Mouse (Mus musculus) liver, embryonic 18 days (tissue): ENCODE measurements around the gene Cxcl2. TPM values are rescaled to one million over a fixed set of nuclear protein-coding genes. Genes with fewer than 3 reads are reported as not detected.

Experiments used
- polyA plus RNA-seq: library from polyadenylated mRNA; depleted of rRNA; stranded (reverse); fragments of >200 nt; gene quantifications from 2 replicates; pipeline ENCODE4 v1.2.3, GENCODE M21; 2012; rRNA removed

Cxcl2 gene
- polyA plus RNA-seq, result 0.25 and 0.27 TPM in 2 replicates

DNA sequence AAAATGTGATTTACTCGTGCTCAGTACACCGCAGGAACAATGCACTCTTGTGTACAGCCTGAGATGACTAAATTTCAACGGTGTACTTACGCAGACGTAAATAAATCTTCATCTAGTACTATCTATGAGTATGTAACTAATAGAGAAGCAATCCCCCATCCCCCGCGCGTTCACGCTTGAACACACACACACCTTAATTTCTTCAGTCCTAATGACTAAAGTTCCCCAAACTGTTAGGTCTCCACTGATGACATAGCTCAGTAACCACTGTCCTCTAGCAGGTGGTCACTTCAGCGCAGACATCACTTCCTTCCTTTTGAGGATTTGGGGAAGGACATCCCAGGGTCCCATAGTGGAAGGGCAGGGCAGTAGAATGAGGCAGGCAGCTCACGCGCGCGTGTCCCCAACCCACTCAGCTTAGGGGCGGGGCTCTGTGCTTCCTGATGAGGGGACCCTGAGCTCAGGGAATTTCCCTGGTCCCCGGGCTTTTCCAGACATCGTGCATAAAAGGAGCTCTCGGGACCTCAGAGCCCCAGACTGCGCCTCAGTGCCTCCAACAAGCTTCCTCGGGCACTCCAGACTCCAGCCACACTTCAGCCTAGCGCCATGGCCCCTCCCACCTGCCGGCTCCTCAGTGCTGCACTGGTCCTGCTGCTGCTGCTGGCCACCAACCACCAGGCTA is at the start of gene Cxcl2:
Gene Cxcl2, plus strand, starts transcription at position 533 of the 682 bp plus-strand sequence.

DNA sequence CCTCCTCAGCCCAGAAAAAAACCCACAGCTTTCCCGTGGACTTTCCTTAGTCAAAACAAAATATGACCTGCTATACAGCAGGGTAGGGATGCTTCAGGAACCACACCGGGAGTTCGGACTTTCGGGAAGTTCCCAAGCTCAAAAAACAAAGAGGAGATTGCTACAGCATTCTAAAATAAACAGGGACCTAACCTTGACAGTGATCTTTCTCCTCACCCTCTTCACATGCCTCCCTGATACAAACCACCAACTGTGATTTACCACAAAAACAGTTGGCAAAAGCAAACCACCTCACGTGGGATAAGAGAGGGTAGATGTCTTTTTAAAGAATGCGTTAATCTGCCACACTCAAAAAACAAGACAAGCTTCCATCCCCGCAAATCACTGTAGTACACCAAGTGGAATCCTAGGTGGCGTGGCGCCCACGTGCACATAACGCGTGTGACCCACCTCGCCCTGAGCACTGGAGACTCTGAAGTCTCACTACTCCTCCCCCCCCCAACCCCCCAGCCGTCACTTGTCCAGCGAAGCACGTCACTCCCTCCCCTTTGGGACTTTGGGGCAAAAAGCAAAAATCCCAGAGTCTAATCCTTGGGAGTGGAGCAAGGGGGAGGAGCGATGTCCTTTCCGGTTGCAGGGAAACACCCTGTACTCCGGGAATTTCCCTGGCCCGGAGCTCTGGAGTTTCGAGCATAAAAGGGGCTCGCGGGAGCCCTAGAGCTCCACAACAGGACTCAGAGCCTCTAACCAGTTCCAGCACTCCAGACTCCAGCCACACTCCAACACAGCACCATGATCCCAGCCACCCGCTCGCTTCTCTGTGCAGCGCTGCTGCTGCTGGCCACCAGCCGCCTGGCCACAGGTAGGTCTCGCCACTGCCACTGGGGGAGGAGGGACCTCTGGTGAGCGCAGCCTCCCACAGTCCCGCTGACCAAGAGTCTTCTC is 12.9 kb upstream of the Cxcl2 start, which contains the start of gene Cxcl1:
Gene Cxcl1, plus strand, starts transcription at position 723 of the 945 bp plus-strand sequence.

DNA sequence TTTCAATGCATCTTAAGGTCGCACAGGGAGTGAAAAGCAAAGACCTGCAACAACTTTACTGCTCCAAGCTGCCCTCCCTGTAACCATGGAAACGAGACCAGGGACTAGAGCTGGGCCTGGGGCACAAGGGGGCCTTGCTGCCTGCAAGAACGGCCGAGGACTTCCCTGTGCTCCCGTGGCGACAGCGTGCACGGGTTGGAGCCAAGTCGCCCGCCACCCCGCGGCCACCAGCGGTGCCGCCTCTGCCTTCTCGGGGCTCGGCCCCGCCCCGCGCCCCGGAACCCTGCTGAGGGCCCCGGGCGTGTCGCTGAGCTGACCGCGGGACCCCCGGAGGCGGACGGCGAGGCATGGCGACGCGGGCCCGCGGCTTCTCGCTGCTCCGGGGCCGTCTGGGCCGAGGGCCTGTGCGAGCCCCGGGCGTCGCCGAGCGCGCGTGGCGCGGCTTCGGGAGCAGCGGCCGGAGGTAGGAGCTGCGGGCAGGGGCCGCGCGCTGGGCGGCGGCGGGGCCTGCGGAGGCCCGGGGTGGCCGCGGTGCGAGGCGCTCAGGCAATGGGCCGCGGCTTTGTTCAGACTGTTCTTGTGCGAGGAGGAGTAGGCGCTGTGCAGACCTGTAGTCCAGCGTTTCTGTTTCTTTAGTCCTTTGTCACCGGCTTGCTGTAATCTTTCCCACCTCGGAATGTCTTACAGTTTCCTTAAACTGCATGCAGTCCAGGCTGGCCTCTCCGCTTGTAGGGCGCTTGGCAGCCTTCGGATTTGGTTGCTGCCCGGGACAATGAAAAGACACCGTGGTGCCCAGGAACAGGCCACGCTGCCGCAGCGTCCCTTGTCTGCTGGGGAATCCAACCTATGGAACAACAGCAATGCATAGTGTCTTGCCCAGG is 27.5 kb downstream of the Cxcl2 start, which contains the start of gene Mthfd2l:
Gene Mthfd2l, plus strand, starts transcription at position 147 of the 881 bp plus-strand sequence.

Other genes starting within 250 kb of the Cxcl2 start
- 0.44 and 0.48 TPM in 2 replicates for gene Cxcl5, start 144.5 kb upstream of the Cxcl2 start, polyA plus RNA-seq
- 134 and 135 TPM in 2 replicates for gene Ppbp, start 135.4 kb upstream of the Cxcl2 start, polyA plus RNA-seq
- 243 and 245 TPM in 2 replicates for gene Pf4, start 131.4 kb upstream of the Cxcl2 start, polyA plus RNA-seq
- gene Cxcl3, start 117.8 kb upstream of the Cxcl2 start, polyA plus RNA-seq, result not detected in 2 replicates
- not detected in 2 replicates for gene Cxcl15, start 109.3 kb upstream of the Cxcl2 start, polyA plus RNA-seq
- gene Cxcl1, start 12.6 kb upstream of the Cxcl2 start, polyA plus RNA-seq, result 2.3 and 4.3 TPM in 2 replicates
- gene Mthfd2l, start 27.2 kb downstream of the Cxcl2 start, polyA plus RNA-seq, result 5.0 and 5.4 TPM in 2 replicates
- 0.01 TPM in 2 replicates for gene Epgn, start 123.6 kb downstream of the Cxcl2 start, polyA plus RNA-seq
- gene Ereg, start 170.8 kb downstream of the Cxcl2 start, polyA plus RNA-seq, result 0.19 and 0.20 TPM in 2 replicates
- gene Areg, start 235.7 kb downstream of the Cxcl2 start, polyA plus RNA-seq, result 0.02 TPM in 1 of 2 replicates, not detected in the other